Mouse (Mus musculus) spleen, postnatal 10 days (tissue): ENCODE results near the gene Flvcr2.

Source experiments
- DNase-seq, 2 experiments: peaks; one replicate each; pipeline ENCODE4 v3.0.0; 2021 to 2022; ENCODE audit warnings: low spot score in 2 of 2

Flvcr2 gene

DNA sequence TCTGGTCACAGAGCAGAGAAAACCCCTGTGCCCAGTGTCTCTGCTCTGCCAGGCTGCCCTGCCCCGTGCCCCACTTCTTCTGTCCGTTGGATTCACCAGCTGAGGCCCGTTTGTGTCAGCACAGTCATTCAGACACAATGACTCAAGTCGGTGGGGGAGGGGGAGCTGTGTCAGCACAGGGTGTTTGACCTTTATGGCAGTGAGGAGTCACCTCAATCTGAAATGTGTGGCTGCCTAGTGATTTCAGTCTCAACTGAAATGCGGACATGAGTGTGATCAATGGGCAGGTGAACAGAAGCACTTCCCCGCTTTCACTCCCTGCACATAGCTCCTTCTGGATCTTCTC lies 16.4 kb upstream of the Flvcr2 start:
- DNase-seq, result no peak

- DNase-seq, result no peak
Measured at GRCm38 (mm10) chr12:85736203-85736602, 10.1 kb upstream of the Flvcr2 start.

GRCm38 (mm10) chr12:85736960-85737359 lies 9.4 kb upstream of the Flvcr2 start:
- no peak for DNase-seq

- no peak for DNase-seq
Measured at GRCm38 (mm10) chr12:85746696-85747219, 419 bp downstream of the Flvcr2 start.

GRCm38 (mm10) chr12:85747343-85747742 lies 1.0 kb downstream of the Flvcr2 start:
- no peak for DNase-seq

- DNase-seq, result no peak
Measured at GRCm38 (mm10) chr12:85749861-85750260, 3.5 kb downstream of the Flvcr2 start.

DNA sequence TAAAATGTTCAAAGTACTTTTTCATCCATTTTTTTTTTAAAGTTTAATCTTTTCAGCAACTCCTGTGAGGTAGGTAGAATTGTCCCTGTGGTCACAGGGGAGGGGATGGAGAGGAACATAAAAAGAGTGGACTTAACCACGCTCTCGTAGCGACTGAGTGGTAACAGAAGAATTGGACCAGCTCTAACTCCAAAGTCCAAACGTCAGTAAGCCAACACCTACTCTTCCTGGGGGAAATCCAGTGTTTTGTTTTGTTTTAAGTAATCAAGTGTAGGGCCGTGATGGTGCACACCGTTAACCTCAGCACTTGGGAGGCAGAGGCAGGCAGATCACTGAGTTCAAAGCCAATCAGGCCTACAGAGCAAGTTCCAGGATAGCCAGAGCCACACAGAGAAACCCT lies 5.8 kb downstream of the Flvcr2 start:
- DNase-seq, result no peak

DNA sequence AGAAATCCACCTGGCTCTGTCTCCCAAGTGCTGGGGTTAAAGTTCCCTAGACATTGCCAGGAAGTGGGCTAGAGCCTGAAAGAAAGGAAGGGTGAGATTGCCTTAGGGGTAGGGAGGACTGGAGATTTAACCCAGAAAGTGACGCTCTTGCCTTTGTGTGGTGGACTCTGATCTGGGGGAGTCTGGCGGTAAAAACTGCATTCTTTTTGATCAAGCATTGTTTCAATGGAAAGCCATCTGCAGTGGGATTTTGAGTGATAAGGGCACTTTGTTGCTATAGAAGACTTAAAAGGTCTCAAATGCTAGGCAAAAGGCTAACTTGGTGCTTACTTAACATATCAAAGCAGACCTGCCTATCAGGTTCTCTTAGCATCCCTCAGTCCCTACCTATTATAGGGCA lies 6.9 kb downstream of the Flvcr2 start:
- DNase-seq, result no peak

DNA sequence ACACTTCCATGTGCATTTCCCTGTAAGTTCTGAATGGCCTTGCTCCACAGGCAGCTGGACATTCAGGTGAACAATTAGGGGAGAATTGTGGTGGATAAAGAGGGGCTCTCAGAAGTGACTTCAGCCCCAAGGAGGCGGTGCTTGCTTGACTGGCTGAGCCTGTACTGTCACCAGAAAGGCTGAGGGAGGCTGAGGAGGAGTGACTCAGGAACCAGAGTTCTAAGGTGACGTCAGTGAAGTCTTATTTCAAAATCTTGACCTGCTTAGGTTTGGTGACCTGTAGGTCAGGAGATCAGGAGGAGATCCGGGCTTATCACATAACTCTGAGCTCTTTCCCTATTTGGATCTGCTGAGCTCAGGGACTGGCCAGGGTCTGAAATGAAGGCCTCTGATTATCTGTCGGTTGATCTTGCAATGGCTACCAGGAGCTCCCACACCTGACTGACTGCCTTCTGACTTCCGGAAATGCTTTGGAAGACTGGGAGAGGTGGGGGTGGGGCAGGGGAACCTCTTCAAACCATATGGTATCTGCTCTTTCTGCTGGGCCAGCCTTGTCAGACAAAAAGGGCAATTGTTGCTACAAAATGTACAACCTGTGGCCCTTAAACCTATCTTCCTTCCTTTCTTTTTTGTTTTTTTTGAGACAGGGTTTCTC lies 8.4 kb downstream of the Flvcr2 start:
- no peak for DNase-seq

GRCm38 (mm10) chr12:85756455-85756854 lies 10.1 kb downstream of the Flvcr2 start:
- DNase-seq, result no peak

- DNase-seq, result no peak
Measured at GRCm38 (mm10) chr12:85757074-85757473, 10.7 kb downstream of the Flvcr2 start.

- no peak for DNase-seq
Measured at GRCm38 (mm10) chr12:85758741-85759140, 12.4 kb downstream of the Flvcr2 start.

GRCm38 (mm10) chr12:85761471-85761870 lies 15.1 kb downstream of the Flvcr2 start:
- DNase-seq, result no peak

DNA sequence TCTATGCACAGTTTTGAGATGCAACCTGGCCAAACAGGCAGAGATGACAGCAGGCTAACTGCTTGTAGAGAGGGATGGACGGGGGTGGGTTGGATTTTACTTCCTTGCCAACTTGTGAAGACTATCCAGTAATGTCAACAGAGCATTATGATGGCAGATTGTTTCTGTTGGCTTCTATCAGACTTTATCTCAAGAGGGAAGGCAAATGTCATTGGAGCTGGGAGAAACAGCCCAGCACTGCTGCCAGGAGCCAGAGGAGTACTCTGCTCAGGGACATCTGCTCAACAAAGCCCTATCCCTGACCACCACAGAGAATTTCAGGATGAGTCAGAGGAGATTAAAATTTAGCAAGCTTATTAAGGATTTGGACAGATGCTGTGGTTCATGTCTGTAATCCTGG lies 18.3 kb downstream of the Flvcr2 start:
- DNase-seq, result no peak

DNA sequence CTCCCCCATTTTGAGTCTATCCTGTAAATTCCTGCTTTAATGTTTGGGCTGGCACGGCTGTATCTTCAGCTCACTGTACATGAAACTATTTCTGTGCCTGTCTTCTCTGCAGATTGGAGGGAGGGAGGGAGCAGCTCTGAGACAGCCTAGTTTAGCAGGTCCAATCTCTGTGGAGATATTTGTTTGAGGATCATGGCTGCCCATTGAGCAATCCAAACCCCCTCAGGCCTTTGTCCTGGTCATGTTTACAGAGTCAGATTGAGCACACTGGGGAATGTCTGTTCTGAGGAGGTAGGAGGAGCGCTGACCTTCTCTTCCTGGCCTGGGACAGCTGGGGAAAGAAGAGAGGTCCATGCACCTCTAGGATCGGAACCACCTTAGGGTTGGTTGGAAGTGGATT lies 19.9 kb downstream of the Flvcr2 start:
- no peak for DNase-seq

GRCm38 (mm10) chr12:85767750-85768149 lies 21.4 kb downstream of the Flvcr2 start:
- DNase-seq, result no peak

DNA sequence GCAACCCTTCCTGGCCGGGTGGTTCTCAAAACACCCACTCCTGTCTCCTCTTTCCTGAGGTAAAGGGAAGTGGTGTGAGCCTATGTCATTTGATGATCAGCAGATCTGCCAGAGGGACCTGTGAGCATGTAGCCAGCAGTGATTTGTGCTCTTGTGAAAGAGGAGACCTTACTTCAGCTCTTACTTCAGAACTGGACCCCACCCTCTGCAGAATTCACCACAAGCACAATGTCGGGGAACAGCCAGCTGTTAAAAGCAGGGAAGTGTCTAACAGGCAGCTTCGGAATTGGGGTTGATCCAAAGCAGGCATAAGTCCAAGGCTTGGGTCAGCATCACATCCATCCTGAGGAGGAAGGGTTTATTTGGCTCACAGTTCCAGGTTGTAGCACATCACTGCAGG lies 25.0 kb downstream of the Flvcr2 start:
- DNase-seq, result no peak

DNA sequence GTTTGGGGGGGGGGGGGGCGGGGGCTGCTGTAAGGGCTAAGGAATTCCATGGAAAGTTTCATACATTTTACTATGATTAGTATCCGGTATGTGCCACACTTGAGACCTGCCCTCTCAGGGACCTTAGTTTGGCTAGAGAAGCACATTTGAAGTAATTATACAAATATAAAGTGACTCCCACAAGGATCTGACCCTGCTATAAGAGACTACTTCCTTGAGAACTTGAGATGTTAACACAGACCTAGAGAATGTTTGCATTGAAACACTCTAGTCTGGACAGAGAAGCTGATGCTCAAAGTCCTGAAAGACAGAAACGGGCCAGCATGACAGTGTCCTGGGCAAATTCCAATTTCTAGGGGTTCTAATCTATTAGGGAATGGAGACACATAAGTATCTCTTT lies 32.6 kb downstream of the Flvcr2 start:
- DNase-seq, result no peak

DNA sequence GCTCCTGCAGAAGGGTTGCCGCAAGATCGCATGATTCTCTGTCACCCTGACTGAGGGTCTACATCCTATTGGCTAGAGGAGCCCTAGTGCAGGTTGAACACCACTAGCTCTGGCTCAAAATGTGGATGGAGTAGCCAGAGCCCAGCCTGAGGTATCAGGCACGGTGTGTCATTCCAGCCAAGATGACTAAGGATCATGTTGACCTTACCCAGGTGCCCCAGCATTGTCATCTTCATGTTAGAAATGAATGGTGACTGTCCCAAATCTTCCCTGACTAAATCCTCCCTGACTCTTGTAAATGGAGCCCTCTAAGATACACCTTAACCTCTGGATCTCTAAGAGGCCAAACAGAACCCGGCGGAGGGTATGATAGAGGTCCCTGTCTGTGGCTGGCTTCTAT lies 33.4 kb downstream of the Flvcr2 start:
- DNase-seq, result no peak

- DNase-seq, result no peak
Measured at GRCm38 (mm10) chr12:85781606-85782005, 35.3 kb downstream of the Flvcr2 start.

DNA sequence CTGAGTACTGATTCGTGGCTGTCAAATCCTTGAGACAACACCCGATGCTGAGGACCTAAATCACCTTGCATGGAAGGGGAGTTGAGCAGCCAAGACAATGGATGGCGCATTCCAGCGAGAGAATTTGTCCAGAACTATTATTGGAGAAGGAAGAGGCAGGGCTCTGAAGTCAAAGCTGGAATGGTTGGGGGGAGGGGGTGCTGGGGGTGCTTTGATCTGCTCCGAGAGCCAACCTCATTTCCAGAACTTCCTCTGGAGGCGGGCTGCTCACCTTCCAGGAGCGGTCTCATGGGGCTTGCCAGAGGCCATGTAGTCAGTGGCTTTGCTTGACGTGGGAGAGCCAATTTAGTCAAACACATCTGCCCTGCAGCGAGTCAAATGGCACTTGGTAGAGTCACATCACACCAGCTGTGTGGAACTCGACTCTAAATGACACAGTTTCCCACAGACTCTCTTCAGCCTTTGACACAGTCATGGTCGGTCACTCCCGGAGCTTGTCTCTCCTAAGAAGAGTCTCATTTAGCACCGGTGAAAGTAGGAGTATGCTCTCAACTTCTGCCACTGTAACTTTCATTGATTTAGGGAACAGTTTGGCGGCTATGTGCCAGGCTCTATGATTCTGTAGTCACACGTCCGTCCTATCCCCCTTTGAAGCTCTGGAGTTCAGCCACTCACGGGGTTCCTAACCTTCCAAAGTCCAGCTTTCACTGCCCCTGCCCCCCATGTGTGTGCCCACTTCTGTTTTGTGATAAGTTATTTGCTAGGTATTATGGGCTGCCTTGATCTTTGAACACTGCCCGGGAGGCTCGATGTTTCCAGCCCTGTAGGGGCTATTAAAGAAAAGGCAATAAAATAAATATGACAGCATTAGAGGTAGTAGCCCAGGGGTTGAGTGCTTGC lies 38.8 kb downstream of the Flvcr2 start:
- DNase-seq, result no peak

DNA sequence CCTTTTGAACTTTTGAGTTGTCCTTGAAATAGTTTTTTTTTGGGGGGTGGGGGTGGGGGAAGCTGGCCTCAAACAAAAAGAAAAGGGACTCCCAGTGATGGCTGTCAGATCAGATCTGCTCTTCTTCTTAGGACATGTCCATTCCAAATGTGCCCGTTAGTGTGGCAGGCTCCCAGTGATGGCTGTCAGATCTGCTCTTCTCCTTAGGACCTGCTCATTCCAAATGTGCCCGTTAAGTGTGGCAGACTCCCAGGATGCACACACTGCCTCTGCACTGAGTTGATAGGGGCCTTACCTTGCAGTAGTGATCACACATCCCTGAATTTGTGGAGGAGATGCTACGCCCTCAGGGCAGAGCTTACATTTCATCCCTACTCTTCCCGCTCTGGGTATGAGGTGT lies 45.8 kb downstream of the Flvcr2 start:
- DNase-seq, result no peak

- no peak for DNase-seq
Measured at GRCm38 (mm10) chr12:85792821-85793346, 46.5 kb downstream of the Flvcr2 start.
